Mouse (Mus musculus): ENCODE data around the gene Tfcp2. TPM values are rescaled to one million over a fixed set of nuclear protein-coding genes. Genes with fewer than 3 reads are reported as not detected.

Tfcp2 gene
- polyA plus RNA-seq, 1 experiment from 2014 or later, result 29.8 TPM

DNA sequence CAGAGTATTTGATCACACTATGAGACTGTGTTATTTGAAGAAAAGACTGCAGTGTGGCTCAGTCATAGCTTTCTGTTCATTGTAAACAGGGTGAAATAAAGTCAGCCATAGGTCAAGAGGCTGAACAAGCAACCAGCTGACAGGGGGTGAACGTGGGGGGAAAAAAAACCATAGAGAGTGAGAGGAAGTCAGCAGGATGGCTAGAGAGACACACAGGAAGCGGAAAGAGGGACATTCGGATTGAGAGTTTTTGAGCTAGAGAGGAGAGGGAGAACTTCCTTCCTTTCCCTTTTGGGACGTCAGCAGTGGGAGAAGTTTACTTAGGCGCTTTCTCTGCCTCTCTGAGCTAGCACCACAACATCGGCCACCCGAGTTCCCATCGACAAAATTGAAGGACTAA is 38.6 kb upstream of the Tfcp2 start:
- H3K9ac ChIP-seq (ENCODE audit: low read depth, low read length), result no peak overlapping the region
- no peak overlapping the region for H3K4me3 ChIP-seq (ENCODE audit: low read depth, low read length)
- no peak for ATAC-seq (ENCODE audit: low FRiP score)
- H3K36me3 ChIP-seq (ENCODE audit: control insufficient read depth, insufficient read depth, low read length), result peaks cover 5% of the 10 kb centered on the region; the same call in 1 of the 2 replicates
- H3K27ac ChIP-seq (ENCODE audit: low read depth, low read length), result no peak overlapping the region
- WGBS, result 76% methylated on average over 8 of the region's 8 CpGs
- no peak for DNase-seq (ENCODE audit: low spot score)
- no peaks in the 10 kb centered on the region for H3K4me1 ChIP-seq (replicated peaks; ENCODE audit: control insufficient read depth, insufficient read depth, low read length)
- no peak overlapping the region for H3K4me2 ChIP-seq (replicated peaks; ENCODE audit: low read depth, low read length)
- H3K9me3 ChIP-seq (ENCODE audit: control insufficient read depth, low read length), result no peaks in the 10 kb centered on the region
- no peaks in the 10 kb centered on the region for H3K27me3 ChIP-seq (ENCODE audit: control insufficient read depth, insufficient read depth, low read length)

DNA sequence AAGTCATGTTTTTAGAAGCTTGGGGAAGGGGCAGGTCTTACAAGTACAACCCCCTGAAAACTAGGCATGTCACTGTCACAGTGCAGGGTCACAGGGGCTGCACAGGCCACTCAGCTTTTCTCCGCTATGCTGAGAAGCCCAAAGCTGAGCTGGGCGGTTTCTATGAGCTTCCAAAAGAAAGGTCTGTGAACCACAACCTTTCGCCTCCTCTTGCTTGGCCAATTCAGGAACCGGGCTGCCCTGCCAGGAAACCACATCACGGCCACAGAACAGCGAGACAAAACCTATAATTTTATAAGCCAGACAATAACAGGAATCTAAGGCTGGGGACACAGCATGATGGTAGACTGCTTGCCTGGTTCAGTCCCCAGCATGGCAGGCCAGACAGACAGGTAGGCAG is 36.5 kb upstream of the Tfcp2 start:
- H3K9me3 ChIP-seq (ENCODE audit: control insufficient read depth, low read length), result no peaks in the 10 kb centered on the region
- 76% methylated on average over 6 of the region's 6 CpGs for WGBS
- DNase-seq (ENCODE audit: low spot score) (no peak), ATAC-seq (ENCODE audit: low FRiP score) (no peak)
- peaks cover 5% of the 10 kb centered on the region; the same call in 1 of the 2 replicates for H3K36me3 ChIP-seq (ENCODE audit: control insufficient read depth, insufficient read depth, low read length)
- H3K4me3 ChIP-seq (ENCODE audit: low read depth, low read length), result no peak overlapping the region
- H3K4me1 ChIP-seq (replicated peaks; ENCODE audit: control insufficient read depth, insufficient read depth, low read length), result no peaks in the 10 kb centered on the region
- H3K27ac ChIP-seq (ENCODE audit: low read depth, low read length), result no peak overlapping the region
- H3K4me2 ChIP-seq (replicated peaks; ENCODE audit: low read depth, low read length), result no peak overlapping the region
- no peaks in the 10 kb centered on the region for H3K27me3 ChIP-seq (ENCODE audit: control insufficient read depth, insufficient read depth, low read length)
- no peak overlapping the region for H3K9ac ChIP-seq (ENCODE audit: low read depth, low read length)

DNA sequence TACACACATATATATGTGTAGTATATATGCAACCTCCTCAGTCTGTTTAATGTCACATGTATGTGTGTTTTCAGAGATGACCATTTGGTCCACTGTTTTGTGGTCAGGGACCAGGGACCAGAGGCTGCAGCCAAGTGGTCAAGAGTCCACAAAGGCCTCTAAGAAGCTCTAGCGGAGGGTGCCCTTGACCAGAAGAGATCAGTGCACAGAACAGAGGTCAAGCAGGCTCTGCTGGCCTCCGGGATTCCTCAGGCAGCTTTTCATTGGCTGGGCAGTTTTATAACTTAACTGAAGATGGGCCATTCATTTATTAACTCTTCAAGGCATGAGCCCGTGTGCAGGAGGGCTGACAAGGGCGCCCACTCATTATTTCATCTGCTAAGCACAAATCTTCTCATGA is 35.4 kb upstream of the Tfcp2 start:
- Histone ChIP-seq H3K4me3 (ENCODE audit: low read depth, low read length) (no peak overlapping the region), H3K4me1 (replicated peaks; ENCODE audit: control insufficient read depth, insufficient read depth, low read length) (no peaks in the 10 kb centered on the region), H3K4me2 (replicated peaks; ENCODE audit: low read depth, low read length) (no peak overlapping the region), H3K27ac (ENCODE audit: low read depth, low read length) (no peak overlapping the region), H3K9me3 (ENCODE audit: control insufficient read depth, low read length) (no peaks in the 10 kb centered on the region), H3K9ac (ENCODE audit: low read depth, low read length) (no peak overlapping the region), H3K27me3 (ENCODE audit: control insufficient read depth, insufficient read depth, low read length) (no peaks in the 10 kb centered on the region), H3K36me3 (ENCODE audit: control insufficient read depth, insufficient read depth, low read length) (peaks cover 7% of the 10 kb centered on the region; the same call in 1 of the 2 replicates)
- DNase-seq (ENCODE audit: low spot score), result no peak
- ATAC-seq (ENCODE audit: low FRiP score), result no peak
- 81% methylated on average over 4 of the region's 4 CpGs for WGBS

DNA sequence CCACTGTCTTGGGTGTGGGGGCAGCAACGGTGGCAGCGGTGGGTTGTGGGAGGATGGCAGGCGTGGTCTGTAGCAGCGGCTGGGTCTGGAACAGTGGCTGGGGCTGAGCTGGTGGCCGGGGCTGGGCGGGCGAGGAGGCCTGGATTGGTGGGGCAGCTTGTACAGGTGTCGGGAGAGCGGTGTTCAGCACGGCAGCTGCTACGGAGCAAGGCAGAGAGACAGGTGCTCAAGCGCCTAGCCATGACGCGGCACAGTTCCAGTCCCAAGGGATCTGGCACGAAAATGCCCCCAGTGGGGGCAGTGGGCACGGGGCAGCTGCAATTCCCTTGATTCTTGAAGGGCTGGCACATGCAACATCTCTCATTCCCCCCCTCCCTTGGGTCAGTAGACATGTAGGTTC is 34.1 kb upstream of the Tfcp2 start:
- 92% methylated on average over 16 of the region's 16 CpGs for WGBS
- no peak for ATAC-seq (ENCODE audit: low FRiP score)
- Histone ChIP-seq H3K4me3 (ENCODE audit: low read depth, low read length) (no peak overlapping the region), H3K4me1 (replicated peaks; ENCODE audit: control insufficient read depth, insufficient read depth, low read length) (no peaks in the 10 kb centered on the region), H3K27ac (ENCODE audit: low read depth, low read length) (no peak overlapping the region), H3K9ac (ENCODE audit: low read depth, low read length) (no peak overlapping the region), H3K27me3 (ENCODE audit: control insufficient read depth, insufficient read depth, low read length) (no peaks in the 10 kb centered on the region), H3K36me3 (ENCODE audit: control insufficient read depth, insufficient read depth, low read length) (peaks cover 7% of the 10 kb centered on the region; the same call in 1 of the 2 replicates), H3K4me2 (replicated peaks; ENCODE audit: low read depth, low read length) (no peak overlapping the region), H3K9me3 (ENCODE audit: control insufficient read depth, low read length) (no peaks in the 10 kb centered on the region)
- no peak for DNase-seq (ENCODE audit: low spot score)

DNA sequence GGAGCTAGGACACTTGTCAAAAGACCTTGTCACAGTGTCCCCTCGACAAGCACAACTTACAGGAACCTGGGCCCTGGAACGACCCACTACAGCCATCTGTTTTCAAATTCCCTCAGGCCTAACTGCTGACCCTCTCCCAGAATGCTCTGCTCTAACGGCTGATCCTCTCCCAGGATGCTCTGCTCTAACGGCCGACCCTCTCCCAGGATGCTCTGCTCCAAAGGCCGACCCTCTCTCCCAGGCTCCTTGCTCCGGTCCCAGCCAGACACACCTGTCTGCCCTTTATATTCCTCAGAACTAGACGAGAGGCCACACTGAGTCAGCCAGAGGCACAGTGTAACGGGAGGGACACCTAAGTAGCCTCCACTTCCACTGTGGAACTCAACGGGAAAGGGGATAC is 28.3 kb upstream of the Tfcp2 start:
- ATAC-seq (ENCODE audit: low FRiP score) (no peak), DNase-seq (ENCODE audit: low spot score) (no peak)
- Histone ChIP-seq H3K27me3 (ENCODE audit: control insufficient read depth, insufficient read depth, low read length) (no peaks in the 10 kb centered on the region), H3K36me3 (ENCODE audit: control insufficient read depth, insufficient read depth, low read length) (0 out of 2 replicates have a peak, but pooled peaks cover 2% of the 10 kb centered on the region), H3K9me3 (ENCODE audit: control insufficient read depth, low read length) (no peaks in the 10 kb centered on the region), H3K4me1 (replicated peaks; ENCODE audit: control insufficient read depth, insufficient read depth, low read length) (no peaks in the 10 kb centered on the region), H3K4me2 (replicated peaks; ENCODE audit: low read depth, low read length) (no peak overlapping the region), H3K4me3 (ENCODE audit: low read depth, low read length) (no peak overlapping the region), H3K9ac (ENCODE audit: low read depth, low read length) (no peak overlapping the region), H3K27ac (ENCODE audit: low read depth, low read length) (no peak overlapping the region)
- 94% methylated on average over 10 of the region's 10 CpGs for WGBS

DNA sequence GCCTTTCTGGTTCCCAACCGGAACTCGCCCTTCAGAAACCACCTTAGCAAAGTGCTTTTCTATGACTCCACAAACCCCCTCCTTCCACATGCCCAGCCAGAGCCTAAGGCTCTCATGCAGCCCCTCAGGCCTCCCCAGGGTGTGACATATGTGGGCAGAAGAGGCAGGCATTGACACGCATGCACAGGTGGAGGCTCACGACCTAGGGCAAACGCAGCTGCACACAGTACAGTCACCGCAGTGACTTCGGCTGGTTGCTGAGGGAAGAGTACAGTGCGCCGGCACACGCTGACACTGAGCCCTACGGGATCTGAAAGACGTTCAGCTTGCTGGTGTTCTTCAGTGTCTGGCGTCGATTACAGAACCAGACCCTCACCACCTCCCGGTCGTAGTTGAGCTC is 26.2 kb upstream of the Tfcp2 start:
- H3K27ac ChIP-seq (ENCODE audit: low read depth, low read length), result no peak overlapping the region
- no peaks in the 10 kb centered on the region for H3K9me3 ChIP-seq (ENCODE audit: control insufficient read depth, low read length)
- WGBS, result 90% methylated on average over 16 of the region's 16 CpGs
- DNase-seq (ENCODE audit: low spot score) (no peak), ATAC-seq (ENCODE audit: low FRiP score) (no peak)
- H3K9ac ChIP-seq (ENCODE audit: low read depth, low read length), result no peak overlapping the region
- H3K36me3 ChIP-seq (ENCODE audit: control insufficient read depth, insufficient read depth, low read length), result no peaks in the 10 kb centered on the region
- no peaks in the 10 kb centered on the region for H3K27me3 ChIP-seq (ENCODE audit: control insufficient read depth, insufficient read depth, low read length)
- no peak overlapping the region for H3K4me2 ChIP-seq (replicated peaks; ENCODE audit: low read depth, low read length)
- H3K4me1 ChIP-seq (replicated peaks; ENCODE audit: control insufficient read depth, insufficient read depth, low read length), result no peaks in the 10 kb centered on the region
- no peak overlapping the region for H3K4me3 ChIP-seq (ENCODE audit: low read depth, low read length)

DNA sequence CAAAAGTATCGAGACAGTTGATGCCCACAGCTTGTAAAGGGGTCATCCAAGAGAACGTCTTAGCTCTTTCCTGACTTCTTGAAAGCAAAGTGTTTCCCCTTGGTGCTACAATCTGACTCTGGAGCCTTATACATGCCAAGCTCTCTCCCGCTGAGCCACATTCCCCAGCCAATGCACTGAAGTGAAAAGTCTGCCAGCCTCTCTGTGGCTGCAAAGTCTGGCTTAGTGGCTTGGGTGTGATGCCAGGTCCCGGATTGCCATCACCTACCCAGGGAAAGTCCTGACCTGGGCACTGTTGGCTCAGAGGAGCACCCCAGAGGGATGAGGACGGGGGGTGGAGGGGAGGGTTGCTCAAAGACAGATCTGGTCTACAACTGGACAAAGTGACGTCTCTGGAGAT is 25.0 kb upstream of the Tfcp2 start:
- Histone ChIP-seq H3K9ac (ENCODE audit: low read depth, low read length) (no peak overlapping the region), H3K4me3 (ENCODE audit: low read depth, low read length) (no peak overlapping the region), H3K27ac (ENCODE audit: low read depth, low read length) (no peak overlapping the region), H3K36me3 (ENCODE audit: control insufficient read depth, insufficient read depth, low read length) (no peaks in the 10 kb centered on the region), H3K4me2 (replicated peaks; ENCODE audit: low read depth, low read length) (no peak overlapping the region), H3K27me3 (ENCODE audit: control insufficient read depth, insufficient read depth, low read length) (no peaks in the 10 kb centered on the region), H3K9me3 (ENCODE audit: control insufficient read depth, low read length) (no peaks in the 10 kb centered on the region), H3K4me1 (replicated peaks; ENCODE audit: control insufficient read depth, insufficient read depth, low read length) (no peaks in the 10 kb centered on the region)
- DNase-seq (ENCODE audit: low spot score) (no peak), ATAC-seq (ENCODE audit: low FRiP score) (no peak)
- 87% methylated on average over 6 of the region's 6 CpGs for WGBS

DNA sequence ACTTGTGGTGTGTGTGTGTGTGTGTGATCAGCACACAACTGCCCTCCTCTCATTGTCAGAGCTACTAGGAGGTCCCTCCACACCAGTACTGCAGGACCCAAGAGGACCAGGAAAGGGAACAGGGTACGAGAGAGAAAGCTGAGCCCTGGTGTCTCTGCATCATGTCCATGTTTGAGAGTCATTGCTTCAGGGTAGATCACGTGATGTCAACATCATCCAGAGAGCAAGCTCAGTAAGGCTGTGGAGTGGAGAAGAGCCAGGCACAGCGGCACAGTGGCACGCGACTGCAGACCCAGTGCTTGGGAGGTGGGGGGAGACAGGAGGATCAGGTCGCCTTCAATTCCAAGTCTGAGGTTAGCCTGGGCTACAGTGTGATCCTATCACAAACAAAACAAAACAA is 24.6 kb upstream of the Tfcp2 start:
- no peak for ATAC-seq (ENCODE audit: low FRiP score)
- H3K4me1 ChIP-seq (replicated peaks; ENCODE audit: control insufficient read depth, insufficient read depth, low read length), result no peaks in the 10 kb centered on the region
- no peak for DNase-seq (ENCODE audit: low spot score)
- no peaks in the 10 kb centered on the region for H3K27me3 ChIP-seq (ENCODE audit: control insufficient read depth, insufficient read depth, low read length)
- H3K36me3 ChIP-seq (ENCODE audit: control insufficient read depth, insufficient read depth, low read length), result no peaks in the 10 kb centered on the region
- no peaks in the 10 kb centered on the region for H3K9me3 ChIP-seq (ENCODE audit: control insufficient read depth, low read length)
- no peak overlapping the region for H3K27ac ChIP-seq (ENCODE audit: low read depth, low read length)
- 94% methylated on average over 6 of the region's 6 CpGs for WGBS
- H3K4me2 ChIP-seq (replicated peaks; ENCODE audit: low read depth, low read length), result no peak overlapping the region
- H3K4me3 ChIP-seq (ENCODE audit: low read depth, low read length), result no peak overlapping the region
- no peak overlapping the region for H3K9ac ChIP-seq (ENCODE audit: low read depth, low read length)

DNA sequence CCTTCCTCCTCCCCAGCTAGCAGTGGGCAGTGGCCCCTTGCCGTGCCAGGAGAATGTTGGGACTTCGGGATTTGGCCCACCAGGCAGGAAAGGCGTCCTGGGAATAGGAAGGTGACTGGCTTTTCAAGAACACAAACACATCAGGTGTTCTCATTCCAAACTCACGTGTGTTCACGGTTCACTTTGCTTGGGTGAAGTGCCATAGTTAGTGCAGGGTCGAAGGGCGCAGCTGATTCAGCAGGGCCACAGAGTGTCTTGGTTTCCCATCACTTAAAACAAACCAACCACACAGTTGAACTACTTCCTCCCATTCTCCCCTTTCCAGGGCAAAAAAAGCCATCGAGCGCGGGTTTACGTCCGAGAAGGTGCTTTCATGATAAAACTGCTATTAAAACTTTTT is 23.6 kb upstream of the Tfcp2 start:
- Histone ChIP-seq H3K4me2 (replicated peaks; ENCODE audit: low read depth, low read length) (no peak overlapping the region), H3K4me1 (replicated peaks; ENCODE audit: control insufficient read depth, insufficient read depth, low read length) (no peaks in the 10 kb centered on the region), H3K36me3 (ENCODE audit: control insufficient read depth, insufficient read depth, low read length) (no peaks in the 10 kb centered on the region), H3K27me3 (ENCODE audit: control insufficient read depth, insufficient read depth, low read length) (no peaks in the 10 kb centered on the region), H3K27ac (ENCODE audit: low read depth, low read length) (no peak overlapping the region), H3K9me3 (ENCODE audit: control insufficient read depth, low read length) (no peaks in the 10 kb centered on the region), H3K4me3 (ENCODE audit: low read depth, low read length) (no peak overlapping the region), H3K9ac (ENCODE audit: low read depth, low read length) (no peak overlapping the region)
- WGBS, result 89% methylated on average over 12 of the region's 12 CpGs
- ATAC-seq (ENCODE audit: low FRiP score) (no peak), DNase-seq (ENCODE audit: low spot score) (no peak)

Measured in hindbrain, embryonic 11.5 days (tissue).